Mouse (Mus musculus): ENCODE data around the gene 2300009A05Rik. TPM values are rescaled to one million over a fixed set of nuclear protein-coding genes. Genes with fewer than 3 reads are reported as not detected.

The 2300009A05Rik gene
- polyA plus RNA-seq, 1 experiment from 2014 or later: 37.8 TPM

DNA sequence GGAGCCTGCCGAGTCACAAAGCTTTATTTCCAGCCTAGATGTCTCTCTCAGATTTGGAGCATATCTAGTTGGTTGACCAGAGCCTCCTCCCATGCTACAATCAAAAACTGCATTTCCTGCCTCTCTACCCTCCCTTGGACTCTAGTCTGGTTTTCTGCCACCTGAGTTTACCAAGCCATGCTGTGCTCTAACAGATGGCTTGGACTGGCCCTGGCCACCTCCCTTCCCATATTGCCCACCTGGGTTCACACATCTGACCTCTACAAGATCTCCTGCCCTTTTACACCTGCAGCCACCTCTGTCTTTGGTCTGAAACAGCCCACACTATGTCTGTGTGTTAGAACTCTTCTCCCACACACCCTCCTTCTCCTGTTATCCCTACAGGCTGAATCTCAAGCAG is 50.9 kb downstream of the 2300009A05Rik start:
- H3K36me3 ChIP-seq: 0 out of 2 replicates have a peak, but pooled peaks cover 8% of the 10 kb centered on the region
- H3K27me3 ChIP-seq: no peaks in the 10 kb centered on the region
- no peak overlapping the region for H3K9ac ChIP-seq
- no peak overlapping the region for H3K4me2 ChIP-seq
- WGBS: 89% methylated on average over 1 of the region's 1 CpGs
- H3K9me3 ChIP-seq: no peaks in the 10 kb centered on the region
- no peak overlapping the region; the same call in 1 of the 2 replicates for H3K27ac ChIP-seq
- no peak for ATAC-seq (ENCODE audit: insufficient number of reproducible peaks, insufficient read depth, low FRiP score, low TSS enrichment, low read depth)
- no peak overlapping the region for H3K4me3 ChIP-seq
- peaks cover 12% of the 10 kb centered on the region; the same call in 1 of the 2 replicates for H3K4me1 ChIP-seq

DNA sequence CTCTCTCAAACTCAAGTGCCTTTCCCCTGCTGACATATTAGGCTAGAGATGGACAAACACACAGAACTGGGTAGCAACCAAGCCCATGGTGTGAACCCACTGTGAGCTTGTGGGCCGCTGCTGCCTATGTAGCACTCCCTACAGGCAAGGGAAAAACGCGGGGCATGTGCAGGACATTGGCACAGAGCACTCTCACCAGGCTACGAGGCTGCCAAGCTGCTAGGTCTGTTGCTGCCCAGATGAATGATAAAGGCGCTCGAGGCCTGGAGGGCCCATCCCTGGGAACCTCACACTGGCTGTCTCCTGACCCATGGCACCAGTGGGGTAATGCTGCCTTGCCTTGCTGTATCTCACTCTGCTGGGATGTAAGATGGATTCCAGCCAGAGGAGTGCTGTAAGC is 53.0 kb downstream of the 2300009A05Rik start:
- Histone ChIP-seq H3K4me2 (no peak overlapping the region), H3K4me1 (peaks cover 12% of the 10 kb centered on the region; the same call in 1 of the 2 replicates), H3K27ac (no peak overlapping the region), H3K36me3 (0 out of 2 replicates have a peak, but pooled peaks cover 11% of the 10 kb centered on the region), H3K4me3 (no peak overlapping the region), H3K9ac (no peak overlapping the region), H3K9me3 (no peaks in the 10 kb centered on the region), H3K27me3 (no peaks in the 10 kb centered on the region)
- ATAC-seq (ENCODE audit: insufficient number of reproducible peaks, insufficient read depth, low FRiP score, low TSS enrichment, low read depth): no peak
- WGBS: 83% methylated on average over 6 of the region's 6 CpGs

Other genes starting within 250 kb of the 2300009A05Rik start
- gene Map2k5, start 21.3 kb downstream of the 2300009A05Rik start, polyA plus RNA-seq (2015; fragmentation: Nextera tagmentation; extraction: Ambion mirVana): 37.8 and 40.4 TPM in 2 replicates
- 0.10 TPM in 1 of 2 replicates, not detected in the other for gene Iqch, start 203.2 kb upstream of the 2300009A05Rik start, polyA plus RNA-seq (2015; fragmentation: Nextera tagmentation; extraction: Ambion mirVana)
- 28.0 and 28.9 TPM in 2 replicates for gene Aagab, start 203.4 kb upstream of the 2300009A05Rik start, polyA plus RNA-seq (2015; fragmentation: Nextera tagmentation; extraction: Ambion mirVana)